Mouse (Mus musculus) ES-Bruce4 (cell line): ENCODE results near the gene Skint6. TPM values are rescaled to one million over a fixed set of nuclear protein-coding genes. Genes with fewer than 3 reads are reported as not detected.
A peak's percentile ranks its signal among the peaks of the same experiment; 100 is the strongest.
"Not testable (repeated sequence)": the region's sequence is repeated elsewhere in the genome, so short reads cannot be mapped to it uniquely, and the experiment has no call there.

Experiments used
- H3K27ac ChIP-seq: 2 replicates; pipeline ENCODE4 v1.5.1; 2012; ENCODE audit warnings: low read length, inconsistent platforms; ENCODE audit not compliant: insufficient read depth
- H3K27me3 ChIP-seq: 2 replicates; pipeline ENCODE4 v1.6.1; 2012; ENCODE audit warnings: mild to moderate bottlenecking, low read length, inconsistent platforms; ENCODE audit not compliant: control insufficient read depth, poor library complexity, insufficient read depth, severe bottlenecking
- H3K36me3 ChIP-seq: 2 replicates; pipeline ENCODE4 v1.6.1; 2012; ENCODE audit warnings: inconsistent platforms, mild to moderate bottlenecking, low read length, moderate library complexity; ENCODE audit not compliant: control insufficient read depth, poor library complexity, insufficient read depth, severe bottlenecking
- H3K4me1 ChIP-seq: one replicate; pipeline ENCODE4 v1.8.1; 2011; ENCODE audit warnings: low read length; ENCODE audit not compliant: control insufficient read depth, insufficient read depth
- H3K4me3 ChIP-seq: 2 replicates; pipeline ENCODE4 v1.5.1; 2011; ENCODE audit warnings: low read depth, mild to moderate bottlenecking, low read length
- H3K9ac ChIP-seq: 2 replicates; pipeline ENCODE4 v1.6.1; 2012; ENCODE audit warnings: low read depth, mild to moderate bottlenecking, inconsistent platforms; ENCODE audit not compliant: poor library complexity, severe bottlenecking
- H3K9me3 ChIP-seq: replicated peaks from 2 replicates; pipeline ENCODE4 v1.6.1; 2012; ENCODE audit warnings: mild to moderate bottlenecking, low read length, inconsistent platforms; ENCODE audit not compliant: control insufficient read depth, poor library complexity, insufficient read depth, severe bottlenecking
- CTCF ChIP-seq: IDR thresholded peaks from one replicate; pipeline ENCODE4 v1.8.1; 2011; ENCODE audit warnings: low read depth, low read length
- EP300 ChIP-seq: IDR thresholded peaks from 2 replicates; pipeline ENCODE4 v1.6.1; 2011; ENCODE audit warnings: low read depth, low read length; ENCODE audit not compliant: insufficient read depth
- POLR2A ChIP-seq: IDR thresholded peaks from one replicate; pipeline ENCODE4 v1.8.1; 2011; ENCODE audit warnings: low read length; ENCODE audit not compliant: insufficient read depth
- polyA plus RNA-seq: library from polyadenylated mRNA; stranded (reverse); fragments of >200 nt; gene quantifications from 2 replicates; pipeline ENCODE4 v1.2.4, GENCODE M21; 2011; ENCODE audit warnings: low read depth; ENCODE audit not compliant: missing spikeins, insufficient read depth, insufficient read length

The Skint6 gene
- polyA plus RNA-seq, result not detected in 2 replicates

DNA sequence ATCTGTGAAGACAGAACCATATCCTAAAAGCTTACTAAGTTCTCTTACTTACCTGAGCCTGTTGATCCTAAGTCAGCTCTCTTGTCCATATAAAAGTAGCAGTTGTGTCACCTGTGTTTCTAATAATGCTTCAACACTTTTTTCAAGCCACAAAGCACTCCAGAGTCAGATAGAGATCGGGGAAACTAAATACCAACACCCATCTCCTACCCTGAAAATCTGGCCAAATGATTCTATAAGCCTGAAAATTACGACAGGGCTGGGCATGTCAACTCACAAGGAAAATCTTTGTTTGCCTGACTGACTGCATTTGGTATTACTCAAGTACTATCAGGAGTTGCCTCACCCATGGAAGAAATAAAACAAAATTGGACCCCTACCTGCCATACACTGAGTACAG is at the start of gene Skint6:
Gene Skint6, minus strand, starts transcription at position 101 of the 400 bp plus-strand sequence.
- Histone ChIP-seq H3K9ac (no peak within 1 kb of the TSS), H3K36me3 (no peaks in the 10 kb centered on the region), H3K4me1 (no peaks in the 10 kb centered on the region), H3K4me3 (no peak within 1 kb of the TSS), H3K9me3 (no peaks in the 10 kb centered on the region), H3K27ac (no peak within 1 kb of the TSS), H3K27me3 (no peaks in the 10 kb centered on the region)
- TF ChIP-seq EP300, result no peak
- no peak for TF ChIP-seq POLR2A
- TF ChIP-seq CTCF, result no peak

- Histone ChIP-seq H3K4me1 (no peaks in the 10 kb centered on the region), H3K9me3 (peaks cover 2% of the 10 kb centered on the region; the same call in 1 of the 2 replicates), H3K27me3 (no peaks in the 10 kb centered on the region), H3K9ac (no peak overlapping the region), H3K36me3 (no peaks in the 10 kb centered on the region), H3K4me3 (no peak overlapping the region), H3K27ac (no peak overlapping the region)
- TF ChIP-seq EP300 (no peak), CTCF (no peak), POLR2A (no peak)
These were observed 34.1 kb upstream of the Skint6 start for GRCm38 (mm10) chr4:113320911-113321310.

DNA sequence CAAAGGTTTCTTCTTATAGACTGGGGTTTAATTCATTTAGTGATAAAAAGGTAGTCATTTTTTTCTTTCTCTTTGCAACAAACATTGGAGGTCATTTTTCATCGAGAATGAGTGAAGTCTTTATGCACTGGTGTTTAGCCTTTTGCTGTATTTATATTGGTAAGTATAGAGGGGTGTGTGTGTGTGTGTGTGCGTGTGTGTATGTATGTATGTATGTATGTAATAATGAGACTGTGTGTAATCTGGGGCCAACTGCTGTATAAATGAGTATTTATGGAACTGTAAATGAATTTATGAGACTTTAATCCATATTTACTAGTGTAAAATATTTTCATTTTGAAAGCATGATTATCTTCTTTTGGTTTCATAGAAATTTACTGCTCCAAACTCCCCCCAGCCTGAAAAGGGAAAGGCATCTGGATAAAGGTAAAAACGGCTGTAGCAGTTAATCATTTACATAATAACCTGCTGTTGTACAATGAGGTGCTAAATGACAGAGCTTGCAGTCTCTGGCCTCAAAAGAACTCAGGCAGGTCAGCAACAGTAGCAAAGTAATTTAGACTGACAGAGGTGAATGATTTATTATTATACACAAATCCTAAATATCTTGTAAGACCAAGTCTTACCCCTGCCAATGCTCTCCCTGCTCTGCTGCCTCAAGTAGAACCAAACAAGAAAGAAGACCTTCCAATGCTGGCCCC is 15.2 kb upstream of the Skint6 start:
- H3K27me3 ChIP-seq, result no peaks in the 10 kb centered on the region
- no peak for TF ChIP-seq CTCF
- TF ChIP-seq EP300, result no peak
- no peaks in the 10 kb centered on the region for H3K9me3 ChIP-seq
- no peak overlapping the region for H3K27ac ChIP-seq
- no peaks in the 10 kb centered on the region for H3K4me1 ChIP-seq
- no peak overlapping the region for H3K9ac ChIP-seq
- no peak overlapping the region for H3K4me3 ChIP-seq
- no peaks in the 10 kb centered on the region for H3K36me3 ChIP-seq

GRCm38 (mm10) chr4:113263363-113264060 is 23.3 kb downstream of the Skint6 start:
- TF ChIP-seq POLR2A (no peak), EP300 (no peak), CTCF (no peak)
- Histone ChIP-seq H3K27ac (no peak overlapping the region), H3K9ac (no peak overlapping the region), H3K9me3 (no peaks in the 10 kb centered on the region), H3K4me3 (no peak overlapping the region), H3K27me3 (no peaks in the 10 kb centered on the region), H3K4me1 (no peaks in the 10 kb centered on the region), H3K36me3 (no peaks in the 10 kb centered on the region)

DNA sequence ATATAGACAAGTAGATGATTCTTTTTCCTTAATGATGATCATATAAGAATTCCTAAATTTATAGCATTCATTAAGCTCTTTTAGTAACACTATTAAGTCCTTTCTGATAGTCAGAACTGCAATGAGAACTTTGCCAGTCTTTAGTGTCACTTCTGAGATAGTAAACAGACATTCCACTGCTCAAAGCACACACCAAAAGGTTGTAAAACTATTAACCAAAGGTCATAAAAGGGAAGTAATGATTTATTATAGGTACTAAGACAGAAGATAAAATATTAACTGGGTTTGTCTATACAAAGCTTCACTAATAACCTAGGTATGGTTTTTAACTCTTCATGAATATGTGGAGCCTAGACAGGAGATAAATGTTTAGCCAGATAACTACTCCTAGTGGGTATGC is 41.0 kb downstream of the Skint6 start:
- H3K27ac ChIP-seq, result no peak overlapping the region
- no peaks in the 10 kb centered on the region for H3K9me3 ChIP-seq
- no peaks in the 10 kb centered on the region for H3K4me1 ChIP-seq
- TF ChIP-seq CTCF (no peak), EP300 (no peak), POLR2A (no peak)
- H3K9ac ChIP-seq, result no peak overlapping the region
- no peaks in the 10 kb centered on the region for H3K36me3 ChIP-seq
- H3K4me3 ChIP-seq, result no peak overlapping the region
- H3K27me3 ChIP-seq, result no peaks in the 10 kb centered on the region

- 0 out of 2 replicates have a peak, but pooled peaks cover 4% of the 10 kb centered on the region for H3K9me3 ChIP-seq
- TF ChIP-seq EP300, result no peak
- no peak for TF ChIP-seq CTCF
- H3K4me1 ChIP-seq, result no peaks in the 10 kb centered on the region
- no peak overlapping the region for H3K4me3 ChIP-seq
- H3K27me3 ChIP-seq, result no peaks in the 10 kb centered on the region
- H3K36me3 ChIP-seq, result no peaks in the 10 kb centered on the region
- no peak overlapping the region for H3K27ac ChIP-seq
- no peak overlapping the region for H3K9ac ChIP-seq
These were observed 219.2 kb downstream of the Skint6 start for GRCm38 (mm10) chr4:113067621-113068020.

GRCm38 (mm10) chr4:112979160-112979559 is 307.6 kb downstream of the Skint6 start:
- not testable (repeated sequence) for H3K9me3 ChIP-seq, H3K4me1 ChIP-seq, H3K27me3 ChIP-seq, H3K27ac ChIP-seq, H3K36me3 ChIP-seq, H3K9ac ChIP-seq
- 0 out of 2 replicates have a peak overlapping the region, but pooled peaks have one; percentile 33 for H3K4me3 ChIP-seq
